Mouse (Mus musculus): ENCODE data around the gene Tm4sf19.
"Not testable (repeated sequence)": the region's sequence is repeated elsewhere in the genome, so short reads cannot be mapped to it uniquely, and the experiment has no call there.

Tm4sf19 gene

GRCm38 (mm10) chr16:32431047-32431591 is 30.8 kb downstream of the Tm4sf19 start:
- peak; percentile 19 for DNase-seq

- no peak for DNase-seq
These were observed 31.6 kb downstream of the Tm4sf19 start for GRCm38 (mm10) chr16:32431926-32432325.

- no peak for DNase-seq
These were observed 32.8 kb downstream of the Tm4sf19 start for GRCm38 (mm10) chr16:32433138-32433537.

- DNase-seq, result peak; percentile 80
These were observed 33.8 kb downstream of the Tm4sf19 start for GRCm38 (mm10) chr16:32434066-32434465.

GRCm38 (mm10) chr16:32434691-32435090 is 34.4 kb downstream of the Tm4sf19 start:
- DNase-seq, result no peak

- DNase-seq, result no peak
These were observed 36.4 kb downstream of the Tm4sf19 start for GRCm38 (mm10) chr16:32436657-32437056.

GRCm38 (mm10) chr16:32437266-32437665 is 37.0 kb downstream of the Tm4sf19 start:
- no peak for DNase-seq

GRCm38 (mm10) chr16:32441432-32441831 is 41.1 kb downstream of the Tm4sf19 start:
- no peak for DNase-seq

GRCm38 (mm10) chr16:32444615-32445014 is 44.3 kb downstream of the Tm4sf19 start:
- DNase-seq, result not testable (repeated sequence)

GRCm38 (mm10) chr16:32445558-32445957 is 45.3 kb downstream of the Tm4sf19 start:
- no peak for DNase-seq

GRCm38 (mm10) chr16:32446563-32447138 is 46.3 kb downstream of the Tm4sf19 start:
- no peak for DNase-seq

GRCm38 (mm10) chr16:32449665-32450064 is 49.4 kb downstream of the Tm4sf19 start:
- no peak for DNase-seq

GRCm38 (mm10) chr16:32450133-32450532 is 49.8 kb downstream of the Tm4sf19 start:
- DNase-seq, result no peak

- DNase-seq, result no peak
These were observed 52.8 kb downstream of the Tm4sf19 start for GRCm38 (mm10) chr16:32453102-32453501.

- no peak for DNase-seq
These were observed 54.3 kb downstream of the Tm4sf19 start for GRCm38 (mm10) chr16:32454646-32455045.

- no peak for DNase-seq
These were observed 55.8 kb downstream of the Tm4sf19 start for GRCm38 (mm10) chr16:32456086-32456485.

GRCm38 (mm10) chr16:32456761-32457160 is 56.5 kb downstream of the Tm4sf19 start:
- no peak for DNase-seq

All from lung, postnatal 10 days (tissue).